Mouse (Mus musculus) MEL (cell line): Measurements from ENCODE around the gene Retreg1. TPM values are rescaled to one million over a fixed set of nuclear protein-coding genes. Genes with fewer than 3 reads are reported as not detected.

ENCODE experiments used
- DNase-seq: peaks from one replicate; pipeline ENCODE4 v3.0.0; 2011; ENCODE audit warnings: low read depth, low spot score
- H3K27ac ChIP-seq: 2 replicates; pipeline ENCODE4 v1.5.1; 2012; ENCODE audit warnings: low read depth, mild to moderate bottlenecking, control low read depth, low read length, moderate library complexity; ENCODE audit not compliant: control insufficient read depth
- H3K27me3 ChIP-seq, 2 experiments: fragments of 150-350 bp in 1 of 2; sonication (generic) in 1 of 2; 2 replicates each; pipeline ENCODE4 v1.6.1; 2012; ENCODE audit warnings: low read length in 2 of 2, mild to moderate bottlenecking in 2 of 2, improper control_type of control experiment in 1 of 2, moderate library complexity in 1 of 2; ENCODE audit not compliant: insufficient read depth in 2 of 2, control insufficient read depth in 1 of 2
- H3K36me3 ChIP-seq, 2 experiments: 2 replicates each; pipeline ENCODE4 v1.6.1; 2012 to 2014; ENCODE audit warnings: low read length in 2 of 2, improper control_type of control experiment in 1 of 2, inconsistent platforms in 1 of 2, mild to moderate bottlenecking in 1 of 2; ENCODE audit not compliant: insufficient read depth in 2 of 2, control insufficient read depth in 1 of 2
- H3K4me1 ChIP-seq, 2 experiments: fragments of 150-350 bp in 1 of 2; sonication (generic) in 1 of 2; 2 replicates each; pipeline ENCODE4 v1.6.1; 2012; ENCODE audit warnings: low read length in 2 of 2, improper control_type of control experiment in 1 of 2, mild to moderate bottlenecking in 1 of 2; ENCODE audit not compliant: insufficient read depth in 2 of 2, control insufficient read depth in 1 of 2
- H3K4me3 ChIP-seq, 2 experiments: fragments of 150-350 bp in 1 of 2; sonication (generic) in 1 of 2; 2 replicates each; pipeline ENCODE4 v1.5.1; 2012; ENCODE audit warnings: low read depth in 2 of 2, low read length in 2 of 2, mild to moderate bottlenecking in 2 of 2, moderate library complexity in 2 of 2, control low read depth in 1 of 2, improper control_type of control experiment in 1 of 2; ENCODE audit not compliant: control insufficient read depth in 1 of 2, insufficient read depth in 1 of 2
- H3K79me2 ChIP-seq: 2 replicates; pipeline ENCODE4 v1.6.1; 2012; ENCODE audit warnings: mild to moderate bottlenecking, low read length, moderate library complexity; ENCODE audit not compliant: control insufficient read depth, poor library complexity, insufficient read depth
- H3K9ac ChIP-seq: 2 replicates; pipeline ENCODE4 v1.6.1; 2012; ENCODE audit warnings: low read depth, mild to moderate bottlenecking, control low read depth, low read length, moderate library complexity; ENCODE audit not compliant: control insufficient read depth, poor library complexity, severe bottlenecking
- H3K9me3 ChIP-seq: fragments of 150-350 bp; sonication (generic); replicated peaks from 2 replicates; pipeline ENCODE4 v1.6.1; 2012; ENCODE audit warnings: mild to moderate bottlenecking, low read length, improper control_type of control experiment, moderate library complexity; ENCODE audit not compliant: insufficient read depth
- BHLHE40 ChIP-seq: IDR thresholded peaks from 2 replicates; pipeline ENCODE4 v1.6.1; 2012; ENCODE audit warnings: low read depth, mild to moderate bottlenecking, inconsistent platforms, low read length, improper control_type of control experiment, borderline replicate concordance
- CHD1 ChIP-seq: IDR thresholded peaks from 2 replicates; pipeline ENCODE4 v1.6.1; 2012; ENCODE audit warnings: low read depth, mild to moderate bottlenecking, inconsistent platforms, low read length, improper control_type of control experiment
- CHD2 ChIP-seq: IDR thresholded peaks from 2 replicates; pipeline ENCODE4 v1.6.1; 2011; ENCODE audit warnings: low read length, improper control_type of control experiment
- ETS1 ChIP-seq: IDR thresholded peaks from 2 replicates; pipeline ENCODE4 v1.6.1; 2012; ENCODE audit warnings: low read depth, mild to moderate bottlenecking, inconsistent platforms, low read length, improper control_type of control experiment, moderate library complexity
- MEF2A ChIP-seq: IDR thresholded peaks from 2 replicates; pipeline ENCODE4 v1.6.1; 2014; ENCODE audit warnings: low read depth, mild to moderate bottlenecking, inconsistent platforms, low read length, improper control_type of control experiment; ENCODE audit not compliant: poor library complexity, insufficient replicate concordance, severe bottlenecking; ENCODE audit errors: extremely low read depth
- MXI1 ChIP-seq: IDR thresholded peaks from 2 replicates; pipeline ENCODE4 v1.6.1; 2011; ENCODE audit warnings: mild to moderate bottlenecking, low read depth, low read length, improper control_type of control experiment
- MYC ChIP-seq: IDR thresholded peaks from 2 replicates; pipeline ENCODE4 v1.6.1; 2011; ENCODE audit warnings: low read depth, mild to moderate bottlenecking, low read length, improper control_type of control experiment, moderate library complexity
- POLR2A ChIP-seq, 2 experiments: IDR thresholded peaks; 2 replicates each; pipeline ENCODE4 v1.6.1; 2011 to 2012; ENCODE audit warnings: low read length in 2 of 2, mild to moderate bottlenecking in 2 of 2, control low read depth in 1 of 2, improper control_type of control experiment in 1 of 2, low read depth in 1 of 2, moderate library complexity in 1 of 2; ENCODE audit not compliant: control insufficient read depth in 1 of 2, insufficient read depth in 1 of 2, poor library complexity in 1 of 2
- POLR2AphosphoS2 ChIP-seq: IDR thresholded peaks from 2 replicates; pipeline ENCODE4 v1.6.1; 2011; ENCODE audit warnings: low read length, improper control_type of control experiment
- RCOR1 ChIP-seq: IDR thresholded peaks from 2 replicates; pipeline ENCODE4 v1.6.1; 2012; ENCODE audit warnings: low read depth, mild to moderate bottlenecking, inconsistent platforms, low read length, improper control_type of control experiment
- SIN3A ChIP-seq: IDR thresholded peaks from 2 replicates; pipeline ENCODE4 v1.6.1; 2012; ENCODE audit warnings: low read length, improper control_type of control experiment, inconsistent platforms
- TCF12 ChIP-seq: IDR thresholded peaks from 2 replicates; pipeline ENCODE4 v1.6.1; 2014; ENCODE audit warnings: low read depth, mild to moderate bottlenecking, inconsistent platforms, low read length, improper control_type of control experiment, moderate library complexity
- UBTF ChIP-seq: IDR thresholded peaks from 2 replicates; pipeline ENCODE4 v1.6.1; 2012; ENCODE audit warnings: low read depth, mild to moderate bottlenecking, inconsistent platforms, low read length, improper control_type of control experiment, moderate library complexity, borderline replicate concordance; ENCODE audit not compliant: insufficient read depth
- USF1 ChIP-seq: IDR thresholded peaks from 2 replicates; pipeline ENCODE4 v1.6.1; 2014; ENCODE audit warnings: low read depth, mild to moderate bottlenecking, inconsistent platforms, low read length, improper control_type of control experiment, moderate library complexity
- ZKSCAN1 ChIP-seq: IDR thresholded peaks from 2 replicates; pipeline ENCODE4 v1.6.1; 2012; ENCODE audit warnings: low read depth, mild to moderate bottlenecking, inconsistent platforms, low read length, improper control_type of control experiment, moderate library complexity
- ZNF384 ChIP-seq: IDR thresholded peaks from 2 replicates; pipeline ENCODE4 v1.6.1; 2012; ENCODE audit warnings: low read depth, mild to moderate bottlenecking, inconsistent platforms, low read length, improper control_type of control experiment
- polyA plus RNA-seq, 2 experiments: library from polyadenylated mRNA; stranded (reverse) in 1 of 2; unstranded in 1 of 2; fragments of >175 nt in 1 of 2; fragments of >200 nt in 1 of 2; gene quantifications; 2 replicates each; pipeline versions ENCODE4 v1.2.1 to v1.2.4; 2012; ENCODE audit warnings: low replicate concordance in 2 of 2, low read depth in 1 of 2; ENCODE audit not compliant: insufficient read length in 2 of 2, insufficient read depth in 1 of 2, missing spikeins in 1 of 2
- total RNA-seq: library from RNA; depleted of rRNA; stranded (reverse); fragments of 300-350 nt; gene quantifications from 2 replicates; pipeline ENCODE4 v1.2.3, GENCODE M21; 2012

Gene Retreg1
- total and polyA plus RNA-seq, 3 experiments, result 3.1 to 7.6 TPM; not detected in 1

DNA sequence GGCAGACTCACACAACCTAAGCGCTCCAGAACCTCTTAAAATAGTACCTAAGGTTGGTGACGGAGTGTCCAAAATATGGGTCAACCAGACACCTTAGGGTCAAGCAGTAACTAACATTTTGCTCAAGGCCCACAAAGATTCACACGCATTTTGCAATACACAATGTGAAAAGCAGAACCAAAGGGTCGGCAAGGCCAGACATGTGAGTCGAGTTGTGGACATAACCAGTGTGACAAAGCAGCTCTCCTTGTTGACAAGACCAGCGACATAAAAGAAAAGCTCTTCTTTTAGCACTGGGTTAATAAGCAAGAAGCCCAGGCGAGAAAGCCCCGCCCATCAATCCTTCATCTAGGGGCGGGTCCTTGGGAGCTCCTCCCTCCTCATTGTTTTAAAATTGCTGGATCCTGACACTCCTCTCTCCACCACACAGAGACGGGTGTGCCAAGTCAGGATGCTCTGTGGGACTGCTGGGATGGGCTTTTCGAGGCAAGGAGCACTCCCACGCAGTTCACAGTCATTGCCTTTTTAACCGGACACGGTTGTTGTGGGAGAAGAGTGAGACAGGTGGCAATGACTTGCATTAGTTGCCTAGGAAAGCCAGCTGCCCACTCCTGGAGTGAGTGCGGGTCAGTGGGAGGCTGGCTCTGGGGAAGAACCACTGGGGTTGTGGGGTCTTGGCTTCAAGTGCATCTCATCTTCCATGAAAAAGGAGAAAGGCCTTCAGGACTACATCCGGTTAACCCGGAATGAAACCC, 7.9 kb upstream of the Retreg1 start:
- Histone ChIP-seq H3K4me3 (no peak overlapping the region), H3K9me3 (no peaks in the 10 kb centered on the region), H3K36me3 (no peaks in the 10 kb centered on the region), H3K27ac (no peak overlapping the region), H3K4me1 (no peaks in the 10 kb centered on the region), H3K79me2 (no peaks in the 10 kb centered on the region)
- DNase-seq, result no peak
- TF ChIP-seq MEF2A (no peak), USF1 (no peak), SIN3A (no peak)
- TF ChIP-seq, all 39 proteins: peak for 0
- Histone ChIP-seq H3K27me3 (no peaks in the 10 kb centered on the region), H3K9ac (no peak overlapping the region)

DNA sequence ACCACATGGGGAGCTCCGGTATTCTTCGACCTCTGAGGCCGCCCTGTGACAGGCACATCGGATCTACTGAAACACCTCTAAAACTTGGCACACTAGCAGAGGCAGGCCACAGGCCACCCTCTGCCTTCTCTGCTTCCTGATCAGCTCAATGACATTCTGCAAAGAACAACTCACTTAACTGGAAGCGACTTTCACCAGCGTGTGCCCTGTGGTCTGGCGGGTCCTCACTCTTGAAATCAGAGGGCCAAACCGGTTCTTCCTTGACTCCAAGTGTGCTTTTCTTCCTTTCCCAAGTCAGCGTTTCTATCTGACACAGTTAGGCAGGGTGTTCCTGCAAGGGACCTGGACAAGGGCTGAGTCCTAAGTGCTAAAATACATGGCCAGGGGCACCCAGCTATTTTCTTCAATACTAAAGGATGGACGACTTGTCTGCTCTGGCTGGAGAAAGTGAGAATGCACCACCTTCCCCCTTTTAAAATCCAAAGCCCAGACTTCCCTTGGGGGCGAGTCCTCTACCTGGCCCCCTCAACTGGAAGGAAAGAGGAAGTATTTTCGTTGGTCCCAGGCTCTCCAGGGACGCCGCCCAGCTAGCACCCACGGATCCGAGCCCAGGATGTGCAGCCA, 406 bp upstream of the Retreg1 start:
- Histone ChIP-seq H3K27me3 (0 out of 4 replicates have a peak, but pooled peaks cover 0 to 2% of the 10 kb centered on the region in 2 experiments), H3K27ac (no peak overlapping the region), H3K79me2 (no peaks in the 10 kb centered on the region), H3K36me3 (no peaks in the 10 kb centered on the region), H3K9ac (no peak overlapping the region), H3K9me3 (no peaks in the 10 kb centered on the region; the same call in 1 of the 2 replicates), H3K4me3 (no peak overlapping the region), H3K4me1 (no peaks in the 10 kb centered on the region)
- TF ChIP-seq MEF2A (no peak), MYC (no peak), POLR2AphosphoS2 (no peak), CHD1 (no peak), BHLHE40 (no peak), POLR2A (IDR thresholded peaks at IDR 0.05; ENCODE audit: control insufficient read depth in 1 of 2, insufficient read depth in 1 of 2, low read depth in 1 of 2, low read length in 2 of 2, poor library complexity in 1 of 2) (no peak), USF1 (no peak), UBTF (no peak), TCF12 (no peak), RCOR1 (no peak), ETS1 (no peak), ZNF384 (no peak), MXI1 (no peak), CHD2 (no peak), ZKSCAN1 (no peak)
- DNase-seq, result no peak
